Mouse (Mus musculus): ENCODE data around the gene Col23a1.

Col23a1 gene

DNA sequence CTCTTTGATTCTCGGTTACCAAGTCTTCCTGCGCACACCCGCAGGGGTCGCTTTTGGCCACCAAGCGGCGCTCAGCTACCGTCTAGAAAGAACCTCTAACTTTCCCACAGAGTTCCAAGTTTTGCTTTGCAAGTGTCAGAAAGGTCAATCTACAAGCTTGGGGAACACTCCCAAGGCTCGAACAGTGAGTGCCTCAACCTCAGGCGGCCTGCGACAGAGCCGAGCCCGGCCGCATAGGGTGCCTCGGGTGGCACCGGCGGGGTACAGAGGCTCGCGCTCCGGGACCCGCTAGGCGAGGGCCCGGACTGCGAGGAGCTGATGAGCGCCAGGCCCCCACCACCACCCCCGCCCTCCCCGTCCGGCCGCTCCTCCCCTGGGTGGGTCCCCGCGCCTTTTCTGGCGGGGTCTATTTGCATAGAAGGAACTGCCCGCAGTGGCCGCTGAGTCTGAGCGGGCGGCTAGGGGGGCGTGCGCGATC lies at the start of gene Col23a1:
TSS of gene Col23a1 (plus strand) at position 357 of the 478 bp plus-strand sequence.
- DNase-seq, result peak; percentile 62 to 78

DNA sequence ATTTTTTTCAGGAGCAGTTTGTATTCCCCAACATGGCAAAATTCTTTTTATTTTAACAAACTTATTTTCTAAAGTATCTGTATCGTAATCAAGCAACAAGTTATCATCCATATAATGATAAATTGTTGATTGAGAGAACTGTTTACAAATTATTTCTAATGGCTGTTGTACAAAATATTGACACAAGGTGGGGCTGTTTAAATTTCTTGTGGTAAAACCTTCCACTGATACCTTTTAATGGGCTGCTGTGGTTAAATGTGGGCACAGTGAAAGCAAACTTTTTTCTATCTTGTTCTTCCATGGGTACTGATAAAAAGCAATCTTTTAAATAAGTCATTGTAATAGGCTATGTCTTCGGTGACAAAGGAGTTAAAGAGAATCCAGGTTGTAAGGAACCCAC lies 46.8 kb upstream of the Col23a1 start:
- no peak for DNase-seq

DNA sequence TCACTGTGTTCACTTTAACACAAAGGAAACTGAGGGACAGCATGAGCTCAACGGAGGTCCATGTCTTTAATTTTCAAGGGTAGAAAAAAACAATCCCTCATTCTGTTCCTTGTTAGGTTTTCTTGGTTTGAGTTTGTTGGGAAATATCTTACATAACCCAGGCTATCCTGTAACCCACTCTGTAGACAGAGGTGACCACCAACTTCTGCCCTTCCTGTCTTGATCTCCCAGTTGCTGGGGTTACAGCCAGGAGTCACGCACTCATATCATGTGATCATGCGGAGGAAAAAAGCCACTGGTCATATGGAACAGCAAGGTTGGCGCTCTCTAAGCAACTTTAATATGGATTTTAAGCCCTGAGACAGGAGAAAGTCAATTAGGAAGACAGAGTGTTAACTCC lies 32.7 kb upstream of the Col23a1 start:
- no peak for DNase-seq

DNA sequence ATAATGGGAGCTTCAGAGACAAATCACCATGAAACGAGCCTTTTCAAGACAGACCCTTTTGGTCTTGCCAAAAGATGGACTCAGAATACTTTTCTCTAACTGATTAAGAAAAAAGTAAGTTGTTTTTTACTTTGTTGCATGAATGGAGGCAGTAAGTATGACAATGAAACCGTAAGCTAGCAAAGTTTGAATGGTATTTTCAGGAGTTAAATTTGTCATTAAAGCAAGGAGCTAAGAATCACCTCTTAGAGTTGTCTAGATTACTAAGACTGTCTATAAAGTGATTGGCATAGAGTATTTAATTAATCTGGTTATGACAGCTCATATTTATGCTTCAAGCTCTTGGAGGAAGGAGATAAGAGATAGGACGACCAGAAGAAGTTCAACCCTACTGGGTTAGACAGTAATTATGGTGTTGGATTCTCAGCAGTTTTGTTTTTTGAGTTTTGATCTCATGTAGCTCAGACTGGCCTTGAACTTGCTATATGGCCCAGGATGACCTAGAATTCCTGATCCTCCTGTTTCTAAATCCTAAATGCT lies 28.0 kb upstream of the Col23a1 start, which contains the start of gene Clk4:
TSS of gene Clk4 (plus strand) at position 51 of the 540 bp plus-strand sequence.
- no peak for DNase-seq

DNA sequence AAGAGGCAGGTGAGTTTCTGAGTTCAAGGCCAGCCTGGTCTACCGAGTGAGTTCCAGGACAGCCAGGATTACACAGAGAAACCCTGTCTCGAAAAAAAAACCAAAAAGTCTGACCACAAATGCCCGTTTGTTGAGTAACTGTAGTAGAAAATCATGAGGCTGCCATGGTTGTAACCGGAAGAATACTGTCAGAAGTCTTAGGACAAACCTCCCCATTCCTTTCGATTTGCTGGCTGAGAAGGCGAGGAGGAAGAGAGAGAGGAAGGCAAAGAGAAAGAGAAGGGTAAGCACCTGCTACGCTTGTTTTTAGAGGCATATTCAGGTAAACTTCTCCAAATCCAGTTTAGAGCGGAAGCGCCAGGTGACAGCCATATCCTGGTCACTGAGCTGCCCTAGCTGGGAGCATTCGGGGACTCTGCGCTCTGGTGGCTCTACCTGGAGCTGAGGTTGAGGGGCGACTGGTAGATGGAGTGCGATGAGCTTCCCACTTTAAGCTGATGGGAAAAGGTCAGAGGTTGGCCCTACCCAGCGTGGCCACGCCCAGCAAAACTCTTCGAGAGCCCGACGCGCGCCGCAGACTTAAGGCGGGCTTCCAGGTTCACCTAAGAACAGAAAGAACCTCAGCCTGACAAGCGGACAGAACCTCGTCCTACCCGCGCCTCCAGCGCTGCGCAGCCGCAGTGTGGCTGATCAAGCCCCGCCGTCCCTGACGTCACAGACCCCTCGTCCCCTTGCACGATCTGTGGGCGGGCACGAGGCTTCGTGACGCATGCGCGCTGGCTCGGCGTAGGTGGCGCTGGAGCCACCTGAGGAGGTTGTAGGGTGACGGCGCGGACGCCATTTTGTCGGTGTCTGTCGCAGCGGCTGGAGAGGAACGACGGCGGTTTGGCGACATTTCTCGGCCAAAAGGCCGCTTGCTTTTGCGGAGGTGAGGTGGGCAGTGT lies 27.1 kb upstream of the Col23a1 start, which contains the start of gene BC049762:
TSS of gene BC049762 (minus strand) at position 705 of the 944 bp plus-strand sequence.
- peak; percentile 98 to 99 for DNase-seq

DNA sequence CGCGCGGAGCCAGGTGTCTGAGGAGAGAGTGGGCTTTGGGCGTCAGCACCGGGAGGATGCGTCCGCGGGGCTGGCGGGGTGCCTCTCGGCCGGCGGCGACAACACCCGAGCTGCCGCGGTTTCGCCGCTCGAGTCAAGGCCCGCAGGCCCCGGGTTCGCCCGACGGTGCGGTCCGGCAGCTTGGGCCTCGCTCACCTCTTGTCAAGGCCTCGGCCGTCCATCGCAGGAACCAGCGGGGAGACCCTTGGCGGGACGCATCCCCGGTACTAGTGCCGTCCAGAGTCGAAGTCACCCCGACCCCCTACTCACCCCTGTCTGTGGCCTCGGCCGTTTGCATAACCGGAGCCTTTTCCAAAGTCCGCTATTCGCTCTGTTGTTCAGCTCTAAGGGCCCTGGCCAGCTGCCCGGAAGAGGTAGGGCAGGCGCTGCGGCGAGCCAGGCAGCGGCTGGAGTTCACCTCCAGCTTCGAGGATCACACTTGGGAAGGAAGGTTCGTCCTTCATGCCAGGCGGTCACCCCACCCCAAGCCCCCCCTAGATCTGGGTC lies 26.4 kb upstream of the Col23a1 start:
- DNase-seq, result peak in 1 of 2 experiments; percentile 81

DNA sequence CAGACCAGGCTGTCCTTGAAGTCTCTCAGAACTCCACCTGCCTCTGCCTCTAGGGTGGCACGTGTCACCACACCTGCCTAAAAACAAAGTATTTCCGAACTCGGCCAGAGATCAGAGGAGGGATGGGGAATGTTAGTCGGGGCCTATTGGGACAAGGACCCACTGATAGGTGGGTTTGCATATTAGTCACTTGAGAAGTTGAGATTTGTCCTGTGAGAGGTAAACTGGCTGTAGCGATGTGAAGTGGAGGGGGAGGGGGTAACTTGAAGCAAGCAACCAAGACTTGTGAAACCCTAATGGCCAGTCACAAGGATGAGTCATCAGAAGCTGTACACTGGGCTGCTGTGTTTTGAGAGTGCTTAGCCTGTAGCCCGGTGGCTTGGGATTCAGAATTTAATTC lies 25.4 kb upstream of the Col23a1 start:
- DNase-seq, result peak in 1 of 2 experiments; percentile 9

DNA sequence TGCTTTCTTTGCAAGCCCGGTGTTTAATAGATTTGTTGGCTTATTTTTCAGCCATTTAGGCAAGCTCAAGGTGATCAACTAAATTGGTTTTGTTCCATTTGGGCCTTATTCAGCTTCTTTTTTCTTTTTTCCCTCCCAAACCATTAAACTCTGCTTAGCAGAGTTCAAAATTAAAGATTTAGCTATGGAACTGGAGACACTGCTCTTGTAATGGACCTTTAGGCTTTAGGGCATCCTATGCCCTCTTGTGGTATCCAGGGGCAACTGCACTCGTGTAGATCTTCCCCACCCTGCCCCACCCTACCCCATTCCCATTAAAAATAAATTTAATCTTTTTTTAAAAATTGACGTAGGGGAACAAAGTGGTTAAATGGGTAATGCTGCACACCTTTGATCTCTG lies 24.4 kb upstream of the Col23a1 start:
- DNase-seq, result peak in 1 of 2 experiments; percentile 60

DNA sequence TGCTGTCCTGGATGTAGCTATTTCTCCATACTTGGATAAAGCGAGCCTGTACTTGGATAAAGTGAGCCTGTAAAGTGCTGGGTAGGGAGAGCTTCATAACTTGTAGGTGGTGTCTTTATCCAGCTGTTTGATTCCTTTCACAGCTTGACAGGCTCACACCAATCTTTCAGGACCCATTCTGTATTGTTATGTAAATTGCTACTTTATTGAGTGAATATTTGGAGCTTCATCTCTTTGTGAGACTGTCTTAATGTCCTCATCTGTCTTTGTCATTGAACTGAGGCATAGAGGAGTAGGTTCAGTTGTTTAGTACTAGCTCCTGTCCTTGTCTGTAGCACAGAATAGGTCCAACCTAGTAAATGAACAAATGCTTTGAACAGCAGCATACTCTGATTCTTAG lies 15.3 kb upstream of the Col23a1 start:
- no peak for DNase-seq

DNA sequence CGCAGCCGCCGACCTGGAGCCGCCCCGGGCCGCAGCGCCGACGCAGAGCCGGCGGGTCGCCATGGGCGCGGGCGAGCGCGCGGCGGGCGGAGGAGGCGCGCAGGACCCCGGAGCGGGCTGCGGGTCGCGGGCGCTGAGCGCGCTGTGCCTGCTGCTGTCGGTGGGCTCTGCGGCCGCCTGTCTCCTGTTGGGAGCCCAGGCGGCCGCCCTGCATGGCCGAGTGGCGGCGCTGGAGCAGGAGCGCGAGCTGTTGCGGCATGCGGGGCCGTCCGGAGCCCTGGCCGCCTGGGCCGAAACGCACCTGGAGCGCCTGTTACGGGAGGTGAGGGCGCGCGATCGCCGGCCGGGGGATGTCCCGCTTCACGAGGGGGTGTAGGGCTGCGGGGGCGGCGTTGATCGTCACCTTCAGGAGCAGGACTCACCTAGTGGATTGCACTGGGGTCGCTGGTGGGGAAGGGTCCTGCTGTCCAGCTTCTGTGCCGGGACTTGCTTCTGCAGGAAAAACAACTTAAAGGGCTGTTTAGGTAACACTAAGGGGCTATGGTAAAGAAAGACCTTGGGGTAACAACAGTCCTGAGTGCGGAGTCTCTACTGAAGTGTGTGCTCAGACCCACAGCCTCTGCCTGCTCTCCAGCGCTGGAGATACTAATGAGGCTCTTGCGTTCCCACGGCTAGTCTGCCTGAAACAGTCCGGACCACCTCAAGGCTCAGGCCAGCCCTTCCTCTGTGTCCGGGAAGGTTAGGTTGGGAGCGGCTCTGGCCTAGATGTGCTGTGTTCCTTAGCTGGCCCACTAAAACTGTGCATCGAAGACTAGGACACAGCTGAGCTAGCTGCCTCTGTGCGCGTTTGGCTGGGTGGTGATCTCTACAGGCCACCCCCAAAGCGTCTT lies 591 bp downstream of the Col23a1 start:
- DNase-seq, result peak; percentile 41 to 57

DNA sequence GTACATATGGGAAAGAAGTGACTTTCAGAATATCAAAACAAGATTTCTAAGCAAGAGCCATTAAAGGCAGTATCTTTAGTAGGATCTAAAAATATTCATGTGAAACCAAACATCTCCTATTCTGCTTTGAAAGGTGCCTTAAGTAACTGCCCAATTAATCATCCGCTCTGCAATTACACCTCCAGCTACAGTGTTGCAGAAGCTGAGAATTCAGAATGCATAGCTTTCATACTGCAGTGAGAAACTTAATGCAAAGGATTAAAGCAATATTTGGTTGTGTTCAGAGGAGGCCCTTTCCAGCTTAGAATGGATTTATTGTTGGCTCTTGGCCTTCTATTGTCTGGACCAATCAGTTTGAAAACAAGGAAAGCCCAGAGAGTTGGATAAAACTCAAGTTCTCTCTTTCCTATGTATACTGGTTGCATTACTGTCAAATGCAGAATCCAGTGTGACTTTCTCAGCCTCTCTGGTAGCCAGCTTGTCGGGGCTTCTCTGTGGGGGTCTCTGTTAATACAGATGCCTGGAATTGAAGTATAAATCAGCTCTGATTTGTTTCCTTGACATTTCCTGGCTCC lies 4.3 kb downstream of the Col23a1 start:
- no peak for DNase-seq

DNA sequence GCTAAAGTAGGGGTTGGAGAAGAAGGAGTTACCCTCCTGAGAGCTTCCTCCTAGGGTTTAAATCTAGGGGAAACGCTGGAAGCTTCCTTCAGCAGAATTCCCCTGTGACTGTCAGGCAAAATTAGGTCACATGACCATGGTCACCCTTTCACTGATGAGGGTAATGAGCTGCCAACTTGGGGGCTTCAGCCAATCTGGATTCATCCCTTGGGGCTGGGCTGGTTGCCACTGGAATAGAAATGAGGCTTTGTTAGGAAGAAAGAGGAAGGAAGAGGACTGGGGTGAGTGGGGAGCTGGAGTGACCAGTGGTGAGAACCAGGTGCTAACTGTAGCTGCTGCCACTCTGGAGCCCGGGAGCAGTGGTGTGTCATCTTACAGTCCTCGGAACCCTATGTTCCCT lies 6.0 kb downstream of the Col23a1 start:
- no peak for DNase-seq

DNA sequence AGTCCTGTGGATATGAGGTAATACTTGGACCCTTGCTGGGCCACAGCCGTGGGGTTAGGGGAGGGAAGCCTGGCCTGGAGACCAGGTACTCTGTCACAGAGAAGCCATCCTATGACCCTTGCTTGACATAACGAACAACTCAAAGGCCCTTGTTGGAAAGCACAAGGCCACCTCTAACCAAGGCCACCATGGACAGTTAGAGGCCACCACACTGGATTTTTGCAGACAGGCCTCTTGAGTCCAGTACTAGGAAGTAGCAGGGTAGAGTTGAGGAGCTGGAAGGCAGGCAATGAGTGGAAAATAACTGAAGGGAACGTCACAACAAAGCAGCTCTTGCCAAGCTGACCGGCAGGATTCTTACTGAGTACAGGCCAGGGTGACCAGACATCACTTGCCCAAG lies 9.0 kb downstream of the Col23a1 start:
- DNase-seq, result no peak

DNA sequence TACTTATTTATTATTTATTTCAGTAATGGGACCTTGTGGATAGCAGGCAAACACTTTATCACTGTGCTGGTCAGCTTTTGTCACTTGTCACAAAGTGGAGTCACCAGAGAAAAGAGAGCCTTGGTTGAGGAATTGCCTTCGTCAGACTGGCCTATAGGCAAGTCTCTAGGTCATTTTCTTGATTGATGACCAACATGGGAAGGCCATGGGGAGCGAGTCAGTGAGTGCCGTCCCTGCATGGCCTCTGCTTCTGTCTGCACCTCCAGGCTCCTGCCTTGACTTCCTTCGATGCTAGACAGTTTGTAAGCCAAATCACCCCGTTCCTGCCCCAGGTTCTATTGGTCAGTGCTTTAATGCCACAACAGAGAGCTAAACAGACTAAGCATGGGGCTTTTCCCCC lies 12.7 kb downstream of the Col23a1 start:
- no peak for DNase-seq

DNA sequence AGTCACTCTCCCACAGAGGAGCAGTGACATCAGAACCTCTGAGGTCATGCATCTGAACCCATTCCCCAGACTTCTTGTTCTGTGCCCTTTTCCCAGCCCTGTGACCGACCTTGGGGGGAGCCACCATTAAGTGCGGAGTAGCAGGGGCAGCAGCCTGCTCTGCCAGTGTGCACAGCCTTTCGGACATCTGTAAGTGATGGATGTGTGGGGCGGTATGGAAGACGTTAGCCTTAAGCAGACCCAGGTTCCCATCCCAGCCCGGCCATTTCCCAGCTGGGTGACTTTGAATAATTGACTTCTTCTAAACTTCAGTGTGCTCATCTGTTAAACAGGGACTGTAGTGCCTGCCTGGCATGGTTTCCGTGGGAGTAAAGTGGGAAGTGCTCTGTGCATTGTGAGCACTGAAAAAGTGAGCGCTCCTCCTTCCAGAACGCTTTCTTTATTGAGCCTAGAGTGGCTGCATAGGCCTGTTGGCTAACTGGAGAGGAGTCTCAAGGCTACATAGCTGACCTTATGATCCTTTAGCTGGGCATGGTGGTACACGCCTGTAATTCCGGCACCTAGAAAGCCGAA lies 14.3 kb downstream of the Col23a1 start:
- no peak for DNase-seq

DNA sequence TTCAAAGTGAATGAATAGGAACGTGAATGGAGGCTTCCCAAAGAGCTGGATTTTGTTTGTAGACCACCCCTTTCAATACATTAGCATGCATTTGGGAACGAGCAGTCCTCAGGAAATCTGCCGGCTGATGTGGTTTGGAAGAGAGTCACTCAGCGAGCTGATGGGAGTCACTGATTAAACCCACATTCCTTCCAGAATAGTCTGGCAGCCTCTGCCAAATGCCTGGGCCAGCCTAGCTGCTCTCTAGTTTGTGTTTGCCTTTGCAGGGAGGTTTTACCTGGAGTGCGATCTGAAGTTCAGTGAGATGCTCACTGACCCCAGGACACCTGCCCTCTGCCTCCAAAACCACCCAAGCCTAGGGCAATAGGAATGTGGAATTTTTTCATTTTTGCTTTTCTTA lies 18.6 kb downstream of the Col23a1 start:
- DNase-seq, result no peak

DNA sequence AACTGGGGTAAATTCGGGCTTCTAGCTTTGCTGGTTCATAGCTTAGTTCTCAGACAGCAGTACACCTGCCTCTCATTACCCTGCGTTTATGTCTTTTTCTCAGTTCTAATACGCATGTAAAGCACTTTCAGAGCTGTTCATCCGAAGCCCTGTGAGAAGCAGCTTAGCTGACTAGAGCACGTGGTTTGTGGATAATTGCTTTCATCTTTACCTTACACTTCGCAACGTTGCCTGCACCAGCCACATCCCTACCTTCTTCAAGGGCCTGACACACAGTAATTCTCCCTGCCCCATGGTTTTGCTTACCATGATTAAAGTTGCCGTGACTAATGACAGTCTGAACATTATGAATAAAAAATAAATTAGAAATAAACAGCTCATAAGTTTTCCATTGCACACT lies 22.1 kb downstream of the Col23a1 start:
- no peak for DNase-seq

DNA sequence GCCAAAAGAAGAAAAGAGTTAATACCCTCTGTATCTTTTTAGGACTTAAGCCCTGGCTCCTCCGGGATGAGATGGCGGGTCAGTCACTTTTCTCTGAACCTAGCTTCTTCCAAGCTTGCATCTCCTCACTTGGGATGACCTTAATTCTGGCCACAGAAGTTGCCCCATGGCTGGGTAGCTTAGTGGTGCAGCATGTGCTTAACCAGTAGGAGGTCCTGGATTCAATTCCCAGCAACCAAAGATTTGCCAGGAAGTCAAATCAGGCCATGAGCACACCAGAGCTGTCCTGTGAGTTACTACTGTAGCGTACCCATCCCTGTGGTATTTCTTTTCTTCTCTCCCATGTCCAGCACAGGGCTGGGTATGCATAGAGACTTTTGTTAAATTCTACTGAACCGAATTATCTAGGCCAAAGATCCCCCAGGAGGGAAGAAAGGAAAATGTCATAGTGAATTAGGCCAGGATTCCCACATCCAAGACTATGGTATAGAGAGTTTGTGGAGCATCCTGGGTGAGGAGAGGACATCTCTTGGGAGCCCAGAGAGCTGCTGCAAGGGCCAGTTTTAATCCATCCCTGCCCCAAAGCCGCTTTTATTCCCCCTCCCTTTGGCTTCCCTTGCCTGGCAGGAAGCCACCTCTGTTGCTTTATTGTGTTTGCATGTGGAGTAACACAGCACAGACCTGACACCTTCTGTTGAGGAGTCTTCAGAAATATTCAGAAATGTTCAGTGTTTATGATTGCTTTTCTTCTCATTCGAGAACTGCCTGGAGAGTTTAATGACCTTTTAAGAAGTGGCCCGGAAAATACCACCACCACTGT lies 26.5 kb downstream of the Col23a1 start:
- DNase-seq, result peak; percentile 34 to 64

DNA sequence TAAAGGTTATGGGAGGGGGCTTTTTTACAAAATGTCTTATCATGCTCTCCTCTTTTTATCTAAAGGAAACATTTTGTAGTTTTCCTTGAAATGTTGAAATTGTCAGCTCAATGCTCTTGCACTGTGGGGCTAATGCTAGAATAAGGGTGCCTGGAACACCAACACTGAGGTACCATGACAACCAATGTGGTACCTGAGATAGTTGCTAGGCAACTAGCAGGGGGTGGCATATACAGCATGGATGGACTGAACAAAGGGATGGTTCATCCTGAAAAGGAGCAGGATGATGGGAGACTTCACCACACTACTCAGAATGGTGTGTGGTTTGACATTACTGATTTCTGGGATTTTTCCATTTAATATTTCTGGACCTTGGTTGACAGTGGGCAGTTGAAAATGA lies 30.9 kb downstream of the Col23a1 start:
- no peak for DNase-seq

DNA sequence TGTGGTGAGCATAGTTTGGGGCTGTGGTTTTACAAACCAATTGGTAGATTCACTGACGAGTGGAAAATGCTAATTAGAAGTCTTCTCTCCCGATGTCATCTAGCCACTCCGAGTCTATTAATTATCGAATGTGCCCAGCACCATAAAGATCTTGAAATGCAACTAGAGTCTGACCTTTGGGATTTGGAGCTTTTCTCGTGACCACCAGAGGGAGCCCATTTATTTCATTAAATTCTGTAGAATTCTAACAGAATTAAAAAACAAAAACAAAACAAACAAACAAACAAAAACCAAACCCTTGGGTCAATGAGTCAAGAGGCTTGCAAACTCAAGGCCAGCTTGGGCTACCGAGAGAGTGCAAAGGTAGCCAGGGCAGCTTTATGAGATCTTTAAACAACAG lies 37.2 kb downstream of the Col23a1 start:
- peak in 1 of 2 experiments; percentile 38 for DNase-seq

DNA sequence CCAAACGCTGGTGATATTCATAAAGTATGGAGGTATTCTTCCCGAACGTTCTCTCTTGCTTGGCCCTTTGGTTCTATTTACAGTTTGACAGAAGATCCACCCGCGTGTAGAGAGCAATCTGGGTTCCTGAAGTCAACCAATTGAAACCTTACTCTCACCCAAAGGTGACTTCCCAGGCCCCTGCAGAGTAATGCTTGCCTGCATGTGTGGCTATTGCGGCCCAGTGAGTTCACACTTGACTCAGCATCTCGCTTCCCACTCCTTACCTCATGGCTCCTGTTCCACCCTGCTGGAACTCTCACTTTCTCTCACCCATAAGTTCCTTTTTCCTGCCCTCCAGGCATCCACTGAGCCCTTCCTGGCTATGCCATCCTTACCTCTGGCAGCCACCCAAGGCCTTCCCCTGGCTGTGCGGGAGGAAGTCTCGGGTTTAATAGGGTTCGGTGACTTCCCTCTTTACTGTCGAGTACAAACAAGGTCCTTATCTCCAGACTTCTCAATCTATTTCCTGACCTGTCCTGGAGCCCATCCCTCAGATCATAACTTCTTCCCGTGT lies 38.7 kb downstream of the Col23a1 start:
- DNase-seq, result peak; percentile 33 to 62
